8 mouse cellular contexts compared by ENCODE assay signal in the genomic region with DNA sequence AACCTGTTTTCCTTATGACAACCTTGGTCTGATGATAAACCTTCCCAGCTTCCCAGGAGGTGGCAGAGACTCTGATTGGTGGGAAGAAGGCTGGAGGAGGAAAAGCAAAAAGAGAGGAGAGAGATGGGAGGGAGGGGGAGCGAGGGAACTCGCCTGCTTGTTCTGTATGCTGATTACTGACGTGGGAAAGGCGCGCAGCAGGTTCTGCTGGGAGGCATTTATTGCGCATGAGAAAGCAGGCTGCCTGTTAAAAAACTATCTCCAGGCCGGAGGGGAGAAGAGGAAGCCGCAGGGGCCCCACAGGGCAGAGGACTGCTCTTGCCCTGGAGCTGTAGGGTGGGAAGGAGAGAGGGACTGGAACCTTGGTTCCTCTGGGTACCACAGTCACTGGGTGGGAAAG. TPM values are rescaled to one million over a fixed set of nuclear protein-coding genes. Genes with fewer than 3 reads are reported as not detected.
DNase-seq lines count a peak whose midpoint lies in the region; ATAC-seq lines count a peak whose summit lies in the region.

No protein-coding gene starts in this region.

- intact Hi-C loops in left cerebral cortex, postnatal 10 days (cut with DNase I): no loop called here
- intact Hi-C loops in gastrocnemius, postnatal 36 days (cut with DNase I): loop anchor here (5.0 kb wide), 1 partner anchor 70 kb away; no protein-coding TSS in a partner anchor

- no peaks in the 10 kb centered on the region for H3K9me3 ChIP-seq in neural tube, embryonic 11.5 days (ENCODE audit: control insufficient read depth, low read length)
- H3K9me3 ChIP-seq in forebrain, embryonic 16.5 days (ENCODE audit: control insufficient read depth, low read length): no peaks in the 10 kb centered on the region
- H3K9me3 ChIP-seq in neural tube, embryonic 13.5 days: no peaks in the 10 kb centered on the region

- DNase-seq in neural tube, embryonic 11.5 days (ENCODE audit: low spot score): peak; percentile 67
- DNase-seq in neural tube, embryonic 10.5 days (ENCODE audit: extremely low spot score, low spot score): no peak
- peak; percentile 59 to 66 for DNase-seq in left cerebral cortex, postnatal 10 days (ENCODE audit: extremely low spot score in 1 of 2, low spot score in 2 of 2)
- no peak for DNase-seq in testis, postnatal 10 days (ENCODE audit: low spot score)
- no peak for DNase-seq in B cell, adult 2 months
- DNase-seq in gastrocnemius, postnatal 36 days: no peak

- no peak overlapping the region for H3K4me3 ChIP-seq in neural tube, embryonic 11.5 days (ENCODE audit: low read depth, low read length)
- no peak overlapping the region for H3K4me3 ChIP-seq in forebrain, embryonic 16.5 days (replicated peaks; ENCODE audit: low read length)
- H3K4me3 ChIP-seq in neural tube, embryonic 13.5 days: no peak overlapping the region

- peak; percentile 43 for ATAC-seq in neural tube, embryonic 11.5 days (ENCODE audit: insufficient read depth, low FRiP score, low TSS enrichment)
- ATAC-seq in forebrain, embryonic 16.5 days: peak; percentile 81
- peak; percentile 48; the same call in 1 of the 2 replicates for ATAC-seq in neural tube, embryonic 13.5 days (ENCODE audit: low read depth)

- 0 out of 2 replicates have a peak overlapping the region, but pooled peaks have one; percentile 9 for H3K27ac ChIP-seq in neural tube, embryonic 11.5 days (ENCODE audit: low read depth, low read length)
- peak overlapping the region; percentile 24; the same call in 1 of the 2 replicates for H3K27ac ChIP-seq in forebrain, embryonic 16.5 days (ENCODE audit: low read length)
- peak overlapping the region; percentile 72 for H3K27ac ChIP-seq in neural tube, embryonic 13.5 days (replicated peaks)

- WGBS in neural tube, embryonic 11.5 days: under 1% methylated on average over 8 of the region's 8 CpGs
- WGBS in forebrain, embryonic 16.5 days: 1% methylated on average over 8 of the region's 8 CpGs
- WGBS in neural tube, embryonic 13.5 days: 4% methylated on average over 8 of the region's 8 CpGs

- peak overlapping the region; percentile 8 for H3K4me2 ChIP-seq in neural tube, embryonic 11.5 days (ENCODE audit: low read depth)
- H3K4me2 ChIP-seq in forebrain, embryonic 16.5 days (ENCODE audit: low read length): peak overlapping the region; percentile 36
- H3K4me2 ChIP-seq in neural tube, embryonic 13.5 days: peak overlapping the region; percentile 38

- H3K36me3 ChIP-seq in neural tube, embryonic 11.5 days (ENCODE audit: control insufficient read depth, insufficient read depth, low read length): no peaks in the 10 kb centered on the region
- no peaks in the 10 kb centered on the region for H3K36me3 ChIP-seq in forebrain, embryonic 16.5 days (ENCODE audit: control insufficient read depth, insufficient read depth)
- H3K36me3 ChIP-seq in neural tube, embryonic 13.5 days: no peaks in the 10 kb centered on the region

- peaks cover 40% of the 10 kb centered on the region for H3K4me1 ChIP-seq in neural tube, embryonic 11.5 days (ENCODE audit: control insufficient read depth, insufficient read depth, low read length)
- H3K4me1 ChIP-seq in forebrain, embryonic 16.5 days (replicated peaks; ENCODE audit: control insufficient read depth, insufficient read depth, low read length): peaks cover 29% of the 10 kb centered on the region
- peaks cover 85% of the 10 kb centered on the region for H3K4me1 ChIP-seq in neural tube, embryonic 13.5 days (replicated peaks)

- H3K9ac ChIP-seq in neural tube, embryonic 11.5 days (ENCODE audit: low read length): 0 out of 2 replicates have a peak overlapping the region, but pooled peaks have one; percentile 29
- H3K9ac ChIP-seq in forebrain, embryonic 16.5 days (replicated peaks; ENCODE audit: low read depth, low read length): 0 out of 2 replicates have a peak overlapping the region, but pooled peaks have one; percentile 40
- peak overlapping the region; percentile 52 for H3K9ac ChIP-seq in neural tube, embryonic 13.5 days

- H3K27me3 ChIP-seq in neural tube, embryonic 11.5 days (ENCODE audit: control insufficient read depth, insufficient read depth, low read length): no peaks in the 10 kb centered on the region
- no peaks in the 10 kb centered on the region for H3K27me3 ChIP-seq in forebrain, embryonic 16.5 days (replicated peaks; ENCODE audit: control insufficient read depth, insufficient read depth, low read length)
- peaks cover 4% of the 10 kb centered on the region for H3K27me3 ChIP-seq in neural tube, embryonic 13.5 days

RNA-seq across cellular contexts. Expression of gene Optc, which starts 20.8 kb away (rescaled TPM):
- polyA plus RNA-seq in neural tube, embryonic 11.5 days (2014; fragmentation: Nextera tagmentation; extraction: Ambion mirVana): 1.5 and 2.5 TPM in 2 replicates
- 1.7 and 2.2 TPM in 2 replicates for polyA plus RNA-seq in forebrain, embryonic 16.5 days (2015; fragmentation: Nextera tagmentation; extraction: Ambion mirVana)
- total RNA-seq in left cerebral cortex, postnatal 10 days (2021): 1 to 10 TPM; 2.0 to 2.1 TPM
- 2.0 and 2.4 TPM in 2 replicates for polyA plus RNA-seq in neural tube, embryonic 13.5 days (2015; fragmentation: Nextera tagmentation; extraction: Ambion mirVana)
- not detected for total RNA-seq in gastrocnemius, postnatal 36 days (2021)

RNA-seq across cellular contexts. Expression of gene Prelp, which starts 34.2 kb away (rescaled TPM):
- 2.5 and 3.1 TPM in 2 replicates for polyA plus RNA-seq in neural tube, embryonic 11.5 days (2014; fragmentation: Nextera tagmentation; extraction: Ambion mirVana)
- 2.8 and 2.9 TPM in 2 replicates for polyA plus RNA-seq in forebrain, embryonic 16.5 days (2015; fragmentation: Nextera tagmentation; extraction: Ambion mirVana)
- 1 to 10 TPM; 2.4 to 2.9 TPM for total RNA-seq in left cerebral cortex, postnatal 10 days (2021)
- polyA plus RNA-seq in neural tube, embryonic 13.5 days (2015; fragmentation: Nextera tagmentation; extraction: Ambion mirVana): 8.2 and 10.1 TPM in 2 replicates
- 10 to 100 TPM; 16.1 to 19.9 TPM for total RNA-seq in gastrocnemius, postnatal 36 days (2021)

Comparison
In these comparisons a context has a peak if more than half of its experiments do, and no peak if none do; other contexts are left out.
1. DNase-seq: peak in neural tube, embryonic 11.5 days (single experiment) and left cerebral cortex, postnatal 10 days (2 of 2); none in neural tube, embryonic 10.5 days (single experiment), testis, postnatal 10 days (single experiment), B cell, adult 2 months (0 of 2) and gastrocnemius, postnatal 36 days (0 of 2).
2. H3K27ac ChIP-seq: peak in every context shown above with its lines; median percentile 72 in neural tube, embryonic 13.5 days; 24 in forebrain, embryonic 16.5 days; 9 in neural tube, embryonic 11.5 days.
3. Peak in every context shown above with its lines, with median percentiles within 50 percentile points of each other: ATAC-seq, H3K4me2 ChIP-seq and H3K9ac ChIP-seq.